Mouse (Mus musculus): ENCODE measurements around the gene Gm5134. TPM values are rescaled to one million over a fixed set of nuclear protein-coding genes. Genes with fewer than 3 reads are reported as not detected.
"Not testable (repeated sequence)": the region's sequence is repeated elsewhere in the genome, so short reads cannot be mapped to it uniquely, and the experiment has no call there.

Gene Gm5134
- polyA plus RNA-seq, 1 experiment from 2014 or later = not detected

DNA sequence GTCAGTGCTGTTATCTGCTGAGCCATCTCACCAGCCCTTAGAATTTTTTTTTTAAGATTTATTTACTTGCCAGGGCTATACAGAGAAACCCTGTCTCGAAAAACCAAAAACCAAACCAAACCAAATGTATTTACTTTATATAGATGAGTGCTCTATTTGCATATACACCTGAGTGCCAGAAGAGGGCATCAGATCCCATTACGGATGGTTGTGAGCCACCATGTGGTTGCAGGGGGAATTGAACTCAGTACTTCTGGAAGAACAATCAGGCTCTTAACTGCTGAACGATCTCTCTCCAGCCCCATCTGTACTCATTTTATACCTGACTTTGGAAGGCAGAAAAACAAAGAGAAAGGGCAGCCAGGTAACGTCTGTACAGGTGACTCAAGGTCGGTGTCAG lies 20.9 kb downstream of the Gm5134 start:
- Histone ChIP-seq H3K9ac (ENCODE audit: low read depth, low read length) (no peak overlapping the region), H3K27ac (ENCODE audit: low read depth, low read length) (no peak overlapping the region), H3K4me1 (ENCODE audit: control insufficient read depth, insufficient read depth, low read length) (no peaks in the 10 kb centered on the region), H3K9me3 (ENCODE audit: control insufficient read depth, low read length) (no peaks in the 10 kb centered on the region), H3K4me2 (replicated peaks; ENCODE audit: low read depth, low read length) (no peak overlapping the region), H3K36me3 (ENCODE audit: control insufficient read depth, insufficient read depth, low read length) (no peaks in the 10 kb centered on the region), H3K4me3 (ENCODE audit: low read length) (no peak overlapping the region), H3K27me3 (ENCODE audit: control insufficient read depth, insufficient read depth, low read length) (no peaks in the 10 kb centered on the region)
- no peak for ATAC-seq (ENCODE audit: low FRiP score, low TSS enrichment)
- WGBS = 75% methylated on average over 5 of the region's 5 CpGs

DNA sequence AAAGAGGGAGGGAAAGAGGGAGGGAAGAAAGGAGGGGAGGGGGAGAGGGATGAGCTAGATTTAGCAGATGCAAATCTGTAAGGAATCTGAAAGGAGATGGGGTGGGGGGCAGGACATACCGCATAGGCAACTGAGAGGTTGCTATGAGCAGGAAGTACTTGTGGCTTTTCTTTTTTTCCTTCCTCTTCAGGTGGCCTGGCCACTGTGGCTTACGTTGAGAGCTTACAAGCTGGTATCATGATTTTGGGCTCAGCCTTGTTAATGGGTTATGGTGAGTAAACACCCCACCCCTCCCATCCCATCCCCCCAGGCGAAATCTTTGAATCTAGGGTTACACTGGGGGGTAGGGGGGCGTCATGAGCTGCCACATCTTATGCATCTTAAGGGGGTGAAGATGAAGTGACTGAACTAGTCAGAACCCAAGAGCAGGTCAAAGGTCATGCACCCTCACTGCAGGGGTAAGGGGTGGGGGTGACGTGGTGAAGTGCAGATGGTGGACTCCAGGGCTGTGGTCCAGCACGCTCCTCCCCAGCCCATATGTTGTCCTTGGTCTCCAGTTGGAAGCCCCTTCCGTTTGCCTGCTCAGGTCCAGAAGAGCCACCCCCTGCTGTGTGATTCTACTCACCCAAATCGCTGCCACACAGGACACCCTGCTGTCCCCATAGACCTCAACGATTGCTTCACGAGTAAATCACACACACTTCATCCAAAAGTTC lies 24.0 kb downstream of the Gm5134 start:
- Histone ChIP-seq H3K4me2 (replicated peaks; ENCODE audit: low read depth, low read length) (no peak overlapping the region), H3K9me3 (ENCODE audit: control insufficient read depth, low read length) (no peaks in the 10 kb centered on the region), H3K36me3 (ENCODE audit: control insufficient read depth, insufficient read depth, low read length) (no peaks in the 10 kb centered on the region), H3K27me3 (ENCODE audit: control insufficient read depth, insufficient read depth, low read length) (no peaks in the 10 kb centered on the region), H3K4me1 (ENCODE audit: control insufficient read depth, insufficient read depth, low read length) (no peaks in the 10 kb centered on the region), H3K4me3 (ENCODE audit: low read length) (no peak overlapping the region), H3K27ac (ENCODE audit: low read depth, low read length) (no peak overlapping the region), H3K9ac (ENCODE audit: low read depth, low read length) (no peak overlapping the region)
- 57% methylated on average over 10 of the region's 10 CpGs for WGBS
- no peak for ATAC-seq (ENCODE audit: low FRiP score, low TSS enrichment)

GRCm38 (mm10) chr10:75978835-75979157 lies 24.5 kb downstream of the Gm5134 start:
- WGBS = 91% methylated on average over 5 of the region's 5 CpGs
- H3K4me2 ChIP-seq (replicated peaks; ENCODE audit: low read depth, low read length) = no peak overlapping the region
- H3K27ac ChIP-seq (ENCODE audit: low read depth, low read length) = no peak overlapping the region
- H3K4me1 ChIP-seq (ENCODE audit: control insufficient read depth, insufficient read depth, low read length) = no peaks in the 10 kb centered on the region
- H3K27me3 ChIP-seq (ENCODE audit: control insufficient read depth, insufficient read depth, low read length) = no peaks in the 10 kb centered on the region
- H3K4me3 ChIP-seq (ENCODE audit: low read length) = no peak overlapping the region
- H3K36me3 ChIP-seq (ENCODE audit: control insufficient read depth, insufficient read depth, low read length) = no peaks in the 10 kb centered on the region
- no peaks in the 10 kb centered on the region for H3K9me3 ChIP-seq (ENCODE audit: control insufficient read depth, low read length)
- H3K9ac ChIP-seq (ENCODE audit: low read depth, low read length) = no peak overlapping the region
- ATAC-seq (ENCODE audit: low FRiP score, low TSS enrichment) = no peak

DNA sequence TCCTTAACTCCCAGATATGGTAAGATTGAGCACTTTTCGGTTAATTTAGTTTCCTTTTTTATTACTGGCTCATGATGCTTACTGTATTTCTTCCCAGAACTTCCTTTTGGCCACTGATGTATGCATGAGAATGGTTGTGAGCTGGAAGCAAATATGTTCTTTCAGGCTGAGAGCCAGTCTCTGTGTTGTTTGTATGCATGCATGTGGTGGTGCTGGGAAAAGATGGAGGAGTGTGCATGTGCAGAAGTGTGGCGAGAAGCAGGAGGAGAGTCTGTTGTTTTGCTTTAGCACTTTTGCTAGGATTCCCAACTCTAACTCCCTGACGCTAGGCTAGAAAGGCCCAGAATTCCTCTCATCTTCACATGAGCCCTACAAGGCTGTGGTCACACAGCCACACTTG lies 25.1 kb downstream of the Gm5134 start:
- Histone ChIP-seq H3K27ac (ENCODE audit: low read depth, low read length) (no peak overlapping the region), H3K4me1 (ENCODE audit: control insufficient read depth, insufficient read depth, low read length) (no peaks in the 10 kb centered on the region), H3K4me2 (replicated peaks; ENCODE audit: low read depth, low read length) (no peak overlapping the region), H3K27me3 (ENCODE audit: control insufficient read depth, insufficient read depth, low read length) (no peaks in the 10 kb centered on the region), H3K36me3 (ENCODE audit: control insufficient read depth, insufficient read depth, low read length) (no peaks in the 10 kb centered on the region), H3K9me3 (ENCODE audit: control insufficient read depth, low read length) (no peaks in the 10 kb centered on the region), H3K9ac (ENCODE audit: low read depth, low read length) (no peak overlapping the region), H3K4me3 (ENCODE audit: low read length) (no peak overlapping the region)
- no peak for ATAC-seq (ENCODE audit: low FRiP score, low TSS enrichment)
- 80% methylated on average over 3 of the region's 3 CpGs for whole genome bisulfite sequencing

DNA sequence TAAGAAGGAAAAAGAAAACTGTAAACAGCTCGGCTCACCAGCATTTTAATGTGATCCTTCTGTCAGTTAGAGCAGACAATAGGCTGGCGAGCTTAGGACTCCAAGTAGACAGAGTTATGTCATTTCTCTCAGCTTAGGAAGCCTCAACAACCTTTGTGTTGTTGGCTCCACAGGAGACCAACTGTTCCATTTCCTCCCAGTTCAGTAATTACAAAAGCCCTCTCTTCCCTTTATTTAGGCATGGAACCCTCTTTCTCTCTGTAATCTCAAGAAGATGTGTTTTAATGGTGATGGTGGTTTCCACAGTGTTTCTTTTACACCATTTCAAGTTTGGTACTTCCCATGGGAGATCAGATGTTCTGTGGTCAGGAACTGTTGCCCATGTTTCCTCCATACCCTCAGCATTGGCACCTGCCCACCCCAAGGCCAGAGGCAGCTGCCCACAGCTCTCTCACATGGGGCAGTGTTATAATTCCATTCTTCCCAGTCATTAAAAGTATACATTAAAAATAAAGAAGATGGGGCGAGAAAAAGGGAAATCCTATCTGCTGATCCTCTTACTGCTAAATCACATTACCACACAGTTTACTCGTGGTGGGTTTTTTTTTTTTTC lies 36.2 kb downstream of the Gm5134 start:
- no peak overlapping the region for H3K4me2 ChIP-seq (replicated peaks; ENCODE audit: low read depth, low read length)
- no peaks in the 10 kb centered on the region for H3K4me1 ChIP-seq (ENCODE audit: control insufficient read depth, insufficient read depth, low read length)
- H3K9ac ChIP-seq (ENCODE audit: low read depth, low read length) = no peak overlapping the region
- H3K27ac ChIP-seq (ENCODE audit: low read depth, low read length) = no peak overlapping the region
- ATAC-seq (ENCODE audit: low FRiP score, low TSS enrichment) = no peak
- H3K4me3 ChIP-seq (ENCODE audit: low read length) = no peak overlapping the region
- WGBS = 78% methylated on average over 4 of the region's 4 CpGs
- no peaks in the 10 kb centered on the region for H3K9me3 ChIP-seq (ENCODE audit: control insufficient read depth, low read length)
- no peaks in the 10 kb centered on the region for H3K36me3 ChIP-seq (ENCODE audit: control insufficient read depth, insufficient read depth, low read length)
- no peaks in the 10 kb centered on the region for H3K27me3 ChIP-seq (ENCODE audit: control insufficient read depth, insufficient read depth, low read length)

DNA sequence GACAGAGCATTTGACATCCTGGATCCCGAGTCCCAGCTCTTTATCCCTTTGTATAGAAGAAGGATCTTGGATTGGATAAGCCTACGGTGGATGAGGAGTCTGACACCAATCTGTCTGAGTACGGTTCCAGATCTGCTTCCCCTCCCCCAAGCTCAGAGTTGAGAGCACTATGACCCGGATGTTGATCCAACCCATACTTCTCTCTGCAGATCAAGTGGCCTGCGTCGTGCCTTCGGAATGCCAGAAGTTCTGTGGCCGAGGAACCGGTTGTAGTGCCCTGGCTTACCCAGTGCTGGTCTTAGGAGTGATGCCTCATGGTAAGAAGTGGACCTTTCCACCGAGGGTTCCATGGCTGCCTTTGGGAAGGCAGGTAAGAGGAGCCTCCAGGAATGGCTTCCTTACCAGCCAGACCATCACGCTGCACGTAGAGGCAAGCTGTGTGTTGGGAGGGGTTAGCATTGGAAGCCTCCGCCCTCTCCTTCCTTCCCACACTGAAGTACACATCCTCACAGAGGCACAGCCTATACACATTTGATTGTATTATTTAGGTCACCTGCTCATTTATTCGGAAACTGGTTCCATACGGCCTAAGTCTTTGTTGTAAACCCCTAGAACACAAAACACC lies 39.4 kb downstream of the Gm5134 start:
- no peaks in the 10 kb centered on the region for H3K27me3 ChIP-seq (ENCODE audit: control insufficient read depth, insufficient read depth, low read length)
- no peaks in the 10 kb centered on the region for H3K9me3 ChIP-seq (ENCODE audit: control insufficient read depth, low read length)
- no peak overlapping the region for H3K27ac ChIP-seq (ENCODE audit: low read depth, low read length)
- WGBS = 87% methylated on average over 15 of the region's 15 CpGs
- no peak overlapping the region for H3K9ac ChIP-seq (ENCODE audit: low read depth, low read length)
- H3K4me3 ChIP-seq (ENCODE audit: low read length) = no peak overlapping the region
- no peaks in the 10 kb centered on the region for H3K36me3 ChIP-seq (ENCODE audit: control insufficient read depth, insufficient read depth, low read length)
- no peak overlapping the region for H3K4me2 ChIP-seq (replicated peaks; ENCODE audit: low read depth, low read length)
- ATAC-seq (ENCODE audit: low FRiP score, low TSS enrichment) = no peak
- H3K4me1 ChIP-seq (ENCODE audit: control insufficient read depth, insufficient read depth, low read length) = no peaks in the 10 kb centered on the region

GRCm38 (mm10) chr10:75994531-75995210 lies 40.4 kb downstream of the Gm5134 start:
- H3K9me3 ChIP-seq (ENCODE audit: control insufficient read depth, low read length); H3K4me3 ChIP-seq (ENCODE audit: low read length); H3K27me3 ChIP-seq (ENCODE audit: control insufficient read depth, insufficient read depth, low read length); ATAC-seq (ENCODE audit: low FRiP score, low TSS enrichment); H3K36me3 ChIP-seq (ENCODE audit: control insufficient read depth, insufficient read depth, low read length); H3K9ac ChIP-seq (ENCODE audit: low read depth, low read length); H3K4me1 ChIP-seq (ENCODE audit: control insufficient read depth, insufficient read depth, low read length); H3K4me2 ChIP-seq (replicated peaks; ENCODE audit: low read depth, low read length); H3K27ac ChIP-seq (ENCODE audit: low read depth, low read length): not testable (repeated sequence)
- WGBS = 81% methylated on average over 11 of the region's 13 CpGs

GRCm38 (mm10) chr10:75995463-75995862 lies 41.1 kb downstream of the Gm5134 start:
- no peak overlapping the region for H3K9ac ChIP-seq (ENCODE audit: low read depth, low read length)
- WGBS = 86% methylated on average over 11 of the region's 11 CpGs
- H3K9me3 ChIP-seq (ENCODE audit: control insufficient read depth, low read length) = no peaks in the 10 kb centered on the region
- H3K27ac ChIP-seq (ENCODE audit: low read depth, low read length) = no peak overlapping the region
- no peaks in the 10 kb centered on the region for H3K36me3 ChIP-seq (ENCODE audit: control insufficient read depth, insufficient read depth, low read length)
- H3K4me2 ChIP-seq (replicated peaks; ENCODE audit: low read depth, low read length) = no peak overlapping the region
- no peak for ATAC-seq (ENCODE audit: low FRiP score, low TSS enrichment)
- no peaks in the 10 kb centered on the region for H3K27me3 ChIP-seq (ENCODE audit: control insufficient read depth, insufficient read depth, low read length)
- H3K4me1 ChIP-seq (ENCODE audit: control insufficient read depth, insufficient read depth, low read length) = no peaks in the 10 kb centered on the region
- H3K4me3 ChIP-seq (ENCODE audit: low read length) = no peak overlapping the region

DNA sequence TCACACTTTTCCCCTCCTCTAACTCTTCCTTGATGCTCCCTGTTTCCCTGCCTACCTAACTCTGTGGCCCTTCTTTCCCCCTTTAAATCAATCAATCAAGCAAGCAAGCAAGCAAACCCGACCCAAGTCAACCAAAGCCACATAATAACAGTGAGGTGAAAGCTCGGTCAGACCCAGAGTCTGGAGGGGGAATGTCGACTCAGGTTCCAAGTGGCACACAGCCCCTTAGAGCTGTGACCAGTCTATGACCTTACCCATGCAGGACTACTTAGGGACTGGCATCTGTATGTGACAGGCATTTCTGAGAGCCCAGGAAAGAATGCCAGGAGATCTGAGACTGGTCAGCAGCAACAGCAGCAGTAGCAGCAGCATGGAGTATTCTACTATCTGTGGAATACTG lies 42.0 kb downstream of the Gm5134 start:
- 19% methylated on average over 3 of the region's 3 CpGs for WGBS
- no peak overlapping the region for H3K9ac ChIP-seq (ENCODE audit: low read depth, low read length)

More for the DNA sequence above, 42.0 kb downstream of the Gm5134 start:
- H3K27me3 ChIP-seq (ENCODE audit: control insufficient read depth, insufficient read depth, low read length) = no peaks in the 10 kb centered on the region
- H3K36me3 ChIP-seq (ENCODE audit: control insufficient read depth, insufficient read depth, low read length) = no peaks in the 10 kb centered on the region
- H3K4me1 ChIP-seq (ENCODE audit: control insufficient read depth, insufficient read depth, low read length) = no peaks in the 10 kb centered on the region
- H3K4me2 ChIP-seq (replicated peaks; ENCODE audit: low read depth, low read length) = no peak overlapping the region
- H3K9me3 ChIP-seq (ENCODE audit: control insufficient read depth, low read length) = no peaks in the 10 kb centered on the region
- no peak for ATAC-seq (ENCODE audit: low FRiP score, low TSS enrichment)
- no peak overlapping the region for H3K27ac ChIP-seq (ENCODE audit: low read depth, low read length)
- H3K4me3 ChIP-seq (ENCODE audit: low read length) = no peak overlapping the region
